Mouse (Mus musculus) kidney, embryonic 14.5 days (tissue): Measurements from ENCODE around the gene Sult1b1. TPM values are rescaled to one million over a fixed set of nuclear protein-coding genes. Genes with fewer than 3 reads are reported as not detected.

ENCODE experiments used
- ATAC-seq: fragments of 200-750 bp; cut with Nextera tagmentation; 2 replicates; pipeline ENCODE4 v1.8.0; 2017; ENCODE audit warnings: moderate number of reproducible peaks, mild to moderate bottlenecking, moderate TSS enrichment, moderate library complexity; ENCODE audit not compliant: low FRiP score, low TSS enrichment
- H3K27ac ChIP-seq: fragments of 300-500 bp; sonication (generic); 2 replicates; pipeline ENCODE4 v1.5.1; 2014; ENCODE audit warnings: low read depth, mild to moderate bottlenecking, low read length, moderate library complexity, mixed read lengths
- H3K27me3 ChIP-seq: fragments of 300-500 bp; sonication (generic); 2 replicates; pipeline ENCODE4 v1.6.1; 2014; ENCODE audit warnings: mild to moderate bottlenecking, low read length; ENCODE audit not compliant: control insufficient read depth, insufficient read depth
- H3K36me3 ChIP-seq: fragments of 300-500 bp; sonication (generic); 2 replicates; pipeline ENCODE4 v1.6.1; 2014; ENCODE audit warnings: low read length, mixed read lengths; ENCODE audit not compliant: control insufficient read depth, insufficient read depth
- H3K4me1 ChIP-seq: fragments of 300-500 bp; sonication (generic); 2 replicates; pipeline ENCODE4 v1.6.1; 2014; ENCODE audit warnings: low read length, mixed read lengths; ENCODE audit not compliant: control insufficient read depth, insufficient read depth
- H3K4me2 ChIP-seq: fragments of 300-500 bp; sonication (generic); replicated peaks from 2 replicates; pipeline ENCODE4 v1.6.1; 2014; ENCODE audit warnings: low read depth, mild to moderate bottlenecking, low read length
- H3K4me3 ChIP-seq: fragments of 300-500 bp; sonication (generic); 2 replicates; pipeline ENCODE4 v1.5.1; 2014; ENCODE audit warnings: mild to moderate bottlenecking, low read length
- H3K9ac ChIP-seq: fragments of 300-500 bp; sonication (generic); 2 replicates; pipeline ENCODE4 v1.6.1; 2014; ENCODE audit warnings: low read depth, mild to moderate bottlenecking, low read length, moderate library complexity
- H3K9me3 ChIP-seq: fragments of 300-500 bp; sonication (generic); 2 replicates; pipeline ENCODE4 v1.6.1; 2016; ENCODE audit warnings: low read length; ENCODE audit not compliant: control insufficient read depth
- WGBS: fragments of 180-500 bp; shearing (Covaris S2); extraction: QIAGEN DNeasy Blood & Tissue Kit; methylation state at CpG from one replicate; pipeline ENCODE4 v1.1.7; 2014; 5-methylcytosine and 5-hydroxymethylcytosine counted together
- polyA plus RNA-seq: library from polyadenylated mRNA; unstranded; fragments of >200 nt; fragmentation: Nextera tagmentation; extraction: Ambion mirVana; gene quantifications from 2 replicates; pipeline ENCODE4 v1.2.1, GENCODE M21; 2014

Sult1b1 gene
- 1.1 and 1.6 TPM in 2 replicates for polyA plus RNA-seq

DNA sequence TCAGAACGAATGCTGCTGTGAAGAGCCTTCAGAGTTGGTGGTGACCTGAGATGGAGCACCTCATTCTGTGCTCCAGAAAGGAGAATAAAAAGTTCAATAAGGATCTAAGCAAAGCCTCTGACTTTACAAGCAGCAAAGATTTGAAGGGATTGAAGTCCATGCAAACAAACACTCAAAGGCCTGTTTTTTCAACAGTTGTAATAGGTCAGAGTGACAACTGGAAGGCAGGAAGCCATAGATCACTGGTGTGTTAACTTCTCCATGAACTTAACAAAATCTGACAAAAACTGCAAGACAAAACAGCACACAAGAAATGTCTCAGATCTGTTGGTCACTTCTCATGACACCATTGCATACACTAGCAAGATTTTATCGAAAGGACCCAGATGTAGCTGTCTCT, at the start of gene Sult1b1:
Gene Sult1b1 (minus strand): TSS at position 85 of the 400 bp plus-strand sequence.
- H3K27ac ChIP-seq = no peak within 1 kb of the TSS
- WGBS = 65% methylated on average over 2 of the region's 2 CpGs
- no peaks in the 10 kb centered on the region for H3K27me3 ChIP-seq
- H3K4me3 ChIP-seq = no peak within 1 kb of the TSS
- no peaks in the 10 kb centered on the region for H3K36me3 ChIP-seq
- H3K9me3 ChIP-seq = no peaks in the 10 kb centered on the region
- H3K4me1 ChIP-seq = no peaks in the 10 kb centered on the region
- peak; percentile 71; the same call in 1 of the 2 replicates for ATAC-seq
- H3K9ac ChIP-seq = no peak within 1 kb of the TSS
- no peak within 1 kb of the TSS for H3K4me2 ChIP-seq

DNA sequence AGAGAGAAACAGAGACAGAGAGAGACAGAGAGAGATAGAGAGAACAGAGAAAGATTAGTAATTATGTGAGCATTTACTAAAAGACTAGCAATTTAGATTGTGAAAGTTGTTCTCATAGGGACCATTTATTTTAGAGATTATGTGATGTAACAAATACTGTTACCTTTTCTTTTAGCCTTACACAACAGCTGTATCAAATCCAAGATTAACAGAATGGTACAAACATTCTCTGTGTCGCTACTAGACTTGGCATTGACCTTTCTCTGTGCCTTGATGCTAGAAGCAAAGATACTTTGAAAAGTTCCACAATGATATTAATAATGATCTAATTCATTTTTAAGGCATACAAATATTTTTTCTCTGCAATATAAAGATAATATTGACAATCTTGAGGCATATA, 42.4 kb upstream of the Sult1b1 start:
- Histone ChIP-seq H3K27me3 (no peaks in the 10 kb centered on the region), H3K9ac (no peak overlapping the region), H3K9me3 (no peaks in the 10 kb centered on the region), H3K27ac (no peak overlapping the region), H3K4me2 (no peak overlapping the region), H3K4me1 (no peaks in the 10 kb centered on the region), H3K36me3 (no peaks in the 10 kb centered on the region), H3K4me3 (no peak overlapping the region)
- 73% methylated on average over 1 of the region's 1 CpGs for WGBS
- no peak for ATAC-seq

DNA sequence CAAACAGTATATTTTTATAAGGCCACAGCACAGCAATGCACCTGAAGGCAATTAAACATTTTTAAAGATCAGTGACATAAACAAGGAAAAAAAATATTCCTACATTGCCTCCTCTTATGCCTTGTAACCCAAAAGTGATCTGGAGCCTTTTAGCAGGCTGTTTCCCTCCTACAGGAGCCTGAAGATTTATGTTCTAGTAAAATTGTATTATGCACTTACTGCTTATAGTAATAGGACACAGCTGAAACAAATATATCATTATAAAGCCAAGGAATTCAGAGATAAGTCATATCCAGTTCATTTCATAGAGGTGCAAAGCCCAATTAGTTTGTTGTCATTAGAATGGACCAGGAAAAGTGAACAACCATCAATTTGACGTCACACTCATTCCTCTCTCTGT, 36.2 kb upstream of the Sult1b1 start:
- peak; percentile 81; the same call in 1 of the 2 replicates for ATAC-seq
- H3K27ac ChIP-seq = peak overlapping the region; percentile 69; the same call in 1 of the 2 replicates
- no peak overlapping the region for H3K4me3 ChIP-seq
- H3K9me3 ChIP-seq = no peaks in the 10 kb centered on the region
- no peaks in the 10 kb centered on the region for H3K27me3 ChIP-seq
- no peaks in the 10 kb centered on the region for H3K4me1 ChIP-seq
- H3K36me3 ChIP-seq = no peaks in the 10 kb centered on the region
- 17% methylated on average over 1 of the region's 1 CpGs for WGBS
- no peak overlapping the region for H3K4me2 ChIP-seq
- no peak overlapping the region for H3K9ac ChIP-seq

DNA sequence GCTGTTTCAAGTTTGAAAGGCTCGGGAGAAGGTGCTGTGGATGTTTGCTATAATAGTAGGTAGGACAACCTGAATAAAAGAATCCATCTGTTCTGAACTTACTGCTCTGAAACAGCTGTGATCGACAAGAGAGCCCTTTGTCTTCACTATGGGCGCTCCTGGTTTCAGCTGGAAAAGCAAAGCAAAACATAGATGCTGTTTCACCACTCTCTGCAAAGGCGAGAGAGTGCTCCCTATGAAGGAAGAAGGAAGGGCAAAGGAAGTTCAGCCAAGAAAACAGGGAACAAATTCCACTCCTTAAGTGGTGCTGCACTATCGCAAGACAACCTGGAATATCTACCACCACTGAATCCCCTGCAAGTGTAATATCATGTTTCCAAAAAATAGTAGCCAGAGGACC, 35.5 kb upstream of the Sult1b1 start:
- Histone ChIP-seq H3K27ac (peak overlapping the region; percentile 4; the same call in 1 of the 2 replicates), H3K4me1 (no peaks in the 10 kb centered on the region), H3K4me3 (no peak overlapping the region), H3K9ac (no peak overlapping the region), H3K27me3 (no peaks in the 10 kb centered on the region), H3K9me3 (no peaks in the 10 kb centered on the region), H3K36me3 (no peaks in the 10 kb centered on the region), H3K4me2 (no peak overlapping the region)
- peak; percentile 64; the same call in 1 of the 2 replicates for ATAC-seq
- WGBS = 41% methylated on average over 5 of the region's 5 CpGs

DNA sequence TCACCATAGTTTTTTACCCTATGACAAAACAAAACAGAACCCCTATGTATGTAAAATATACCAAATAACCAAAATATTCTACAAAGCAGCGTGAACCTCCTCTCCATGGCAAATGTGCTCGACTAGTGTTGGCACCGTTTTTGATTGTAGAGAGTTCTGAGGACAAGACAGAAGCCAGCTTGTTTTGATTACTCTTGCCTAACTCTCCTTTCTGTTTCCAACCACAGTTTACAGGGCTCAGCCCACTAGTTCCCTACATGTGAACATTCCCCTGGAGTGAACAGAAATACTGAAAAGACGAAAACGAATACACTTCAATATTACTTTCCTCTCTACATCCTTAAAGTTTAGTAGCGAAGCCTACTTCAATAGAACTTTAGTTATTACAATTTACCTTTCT, 34.8 kb upstream of the Sult1b1 start:
- Histone ChIP-seq H3K9me3 (no peaks in the 10 kb centered on the region), H3K27me3 (no peaks in the 10 kb centered on the region), H3K4me2 (no peak overlapping the region), H3K36me3 (no peaks in the 10 kb centered on the region), H3K9ac (no peak overlapping the region), H3K4me3 (no peak overlapping the region), H3K4me1 (no peaks in the 10 kb centered on the region), H3K27ac (peak overlapping the region; percentile 9; the same call in 1 of the 2 replicates)
- 75% methylated on average over 6 of the region's 6 CpGs for WGBS
- no peak for ATAC-seq

DNA sequence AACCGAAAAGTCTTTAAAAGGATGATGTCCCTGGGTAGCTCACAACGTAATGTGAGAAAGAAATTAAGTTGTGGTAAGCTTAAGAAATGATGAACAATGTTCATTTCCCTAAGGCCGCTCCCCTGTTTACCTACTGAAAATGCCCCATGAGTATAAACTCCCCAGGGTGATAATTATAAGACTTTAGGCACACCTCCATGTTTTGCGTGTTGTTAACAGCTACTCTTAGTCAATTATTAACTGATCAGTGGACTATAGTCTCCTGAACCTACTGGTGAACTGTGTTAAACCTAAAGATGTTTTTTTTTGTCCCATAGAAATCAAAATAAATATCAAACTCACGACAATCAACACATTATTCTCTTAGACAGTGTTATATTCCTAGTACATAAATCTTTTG, 30.9 kb upstream of the Sult1b1 start, which contains the start of gene Sult1d1:
Gene Sult1d1 (minus strand): TSS at position 183 of the 400 bp plus-strand sequence.
- Histone ChIP-seq H3K4me1 (no peaks in the 10 kb centered on the region), H3K27me3 (no peaks in the 10 kb centered on the region)
- ATAC-seq = no peak

DNA sequence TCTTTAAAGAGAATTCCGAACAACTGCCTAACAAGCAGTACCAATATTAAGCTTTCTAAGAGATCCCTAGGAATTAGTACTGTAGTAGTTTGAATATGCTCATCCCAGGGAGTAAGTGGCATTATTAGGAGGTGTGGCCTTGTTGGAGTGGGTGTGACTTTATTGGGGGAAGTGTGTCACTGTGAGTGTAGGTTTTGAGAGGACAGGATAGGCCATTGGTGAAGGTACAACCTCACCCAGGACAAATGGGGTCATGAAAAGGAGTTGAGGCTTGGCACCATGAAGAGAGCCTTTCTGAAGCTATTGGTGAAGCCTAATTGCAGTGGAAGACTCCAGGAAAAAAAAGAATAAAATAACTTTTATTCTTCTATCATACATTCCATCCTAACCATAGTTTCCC, 29.3 kb upstream of the Sult1b1 start:
- no peak overlapping the region for H3K4me3 ChIP-seq
- ATAC-seq = no peak
- WGBS = 86% methylated on average over 1 of the region's 1 CpGs
- no peak overlapping the region for H3K27ac ChIP-seq
- no peaks in the 10 kb centered on the region for H3K9me3 ChIP-seq
- H3K36me3 ChIP-seq = no peaks in the 10 kb centered on the region
- no peaks in the 10 kb centered on the region for H3K4me1 ChIP-seq
- no peaks in the 10 kb centered on the region for H3K27me3 ChIP-seq
- no peak overlapping the region for H3K9ac ChIP-seq
- no peak overlapping the region for H3K4me2 ChIP-seq

More for the DNA sequence above, 30.9 kb upstream of the Sult1b1 start, which contains the start of gene Sult1d1:
- no peak within 1 kb of the TSS for H3K4me2 ChIP-seq
- WGBS = 75% methylated on average over 5 of the region's 5 CpGs
- H3K36me3 ChIP-seq = no peaks in the 10 kb centered on the region
- H3K9me3 ChIP-seq = no peaks in the 10 kb centered on the region
- H3K4me3 ChIP-seq = no peak within 1 kb of the TSS
- no peak within 1 kb of the TSS for H3K27ac ChIP-seq
- no peak within 1 kb of the TSS for H3K9ac ChIP-seq

DNA sequence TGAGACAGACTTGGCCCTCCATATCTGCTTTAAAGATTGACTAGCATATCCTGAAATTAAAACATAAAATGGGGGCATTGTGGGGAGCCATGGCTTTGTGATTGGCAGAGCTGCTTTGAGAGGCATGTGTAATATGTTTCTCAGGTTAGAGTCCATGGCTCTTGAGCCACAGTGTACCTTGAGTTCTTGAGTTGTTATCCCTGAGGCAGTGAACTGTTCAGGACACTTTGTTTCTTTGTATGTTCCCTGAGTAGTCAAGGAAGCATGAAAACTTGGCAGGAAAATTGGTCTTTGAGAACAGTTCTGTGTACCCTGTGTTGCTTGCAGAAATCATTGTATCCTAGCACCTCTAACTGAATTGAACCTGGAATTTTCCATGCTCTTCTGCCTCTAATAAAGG, 25.0 kb upstream of the Sult1b1 start:
- H3K4me3 ChIP-seq = no peak overlapping the region
- H3K4me2 ChIP-seq = no peak overlapping the region
- no peaks in the 10 kb centered on the region for H3K36me3 ChIP-seq
- no peaks in the 10 kb centered on the region for H3K27me3 ChIP-seq
- no peaks in the 10 kb centered on the region for H3K4me1 ChIP-seq
- H3K9ac ChIP-seq = no peak overlapping the region
- no peaks in the 10 kb centered on the region for H3K9me3 ChIP-seq
- no peak overlapping the region for H3K27ac ChIP-seq
- ATAC-seq = no peak

DNA sequence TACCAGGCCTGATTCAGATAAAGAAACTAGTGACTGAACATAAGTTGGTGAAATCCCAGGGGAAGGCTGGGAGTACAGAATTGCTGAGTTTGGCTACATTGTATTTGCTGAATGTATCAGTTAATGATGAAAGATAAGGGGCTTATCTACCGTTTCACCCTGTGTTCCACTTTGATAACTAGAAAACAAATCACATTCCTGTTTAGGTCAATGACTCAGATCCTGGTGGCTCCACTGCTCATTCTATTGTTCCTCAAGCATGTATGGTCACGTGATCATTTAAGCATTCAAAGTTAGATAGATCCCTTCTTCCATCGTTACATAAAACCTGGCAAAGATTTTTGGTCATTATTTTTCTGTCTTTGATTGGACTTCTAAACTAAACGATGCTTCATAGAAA, 24.5 kb upstream of the Sult1b1 start:
- no peak overlapping the region for H3K4me2 ChIP-seq
- H3K27me3 ChIP-seq = no peaks in the 10 kb centered on the region
- ATAC-seq = no peak
- H3K9ac ChIP-seq = no peak overlapping the region
- H3K4me1 ChIP-seq = no peaks in the 10 kb centered on the region
- no peaks in the 10 kb centered on the region for H3K9me3 ChIP-seq
- H3K27ac ChIP-seq = no peak overlapping the region
- no peak overlapping the region for H3K4me3 ChIP-seq
- no peaks in the 10 kb centered on the region for H3K36me3 ChIP-seq
- 76% methylated on average over 4 of the region's 4 CpGs for WGBS
